ENCODE assay signal across 8 mouse cellular contexts in genomic region chr14:31365350-31365749, GRCm38 (mm10). TPM values are rescaled to one million over a fixed set of nuclear protein-coding genes. Genes with fewer than 3 reads are reported as not detected.
DNase-seq lines count a peak whose midpoint lies in the region; ATAC-seq and TF ChIP-seq lines count a peak whose summit lies in the region.

No protein-coding gene starts in this region.

- H3K36me3 ChIP-seq in ES-Bruce4 (ENCODE audit: control insufficient read depth, insufficient read depth, low read length, poor library complexity, severe bottlenecking), result no peaks in the 10 kb centered on the region; the same call in none of the 2 replicates

- H3K27ac ChIP-seq in ES-Bruce4 (ENCODE audit: insufficient read depth, low read length), result no peak overlapping the region

- H3K9ac ChIP-seq in ES-Bruce4 (ENCODE audit: low read depth, poor library complexity, severe bottlenecking), result no peak overlapping the region

- TF ChIP-seq POLR2A in ES-Bruce4 (IDR thresholded peaks at IDR 0.05; ENCODE audit: insufficient read depth, low read length), result no peak

- ATAC-seq in neutrophil, adult 5-6 weeks (ENCODE audit: extremely low read depth, insufficient number of reproducible peaks, low FRiP score, poor library complexity, severe bottlenecking), result peak; percentile 56; the same call in 1 of the 2 replicates

- peak; percentile 30 for TF ChIP-seq CTCF in ES-Bruce4 (IDR thresholded peaks at IDR 0.05; ENCODE audit: low read depth, low read length)

- no peak overlapping the region for H3K4me3 ChIP-seq in ES-Bruce4 (ENCODE audit: low read depth, low read length)

- no peak for TF ChIP-seq EP300 in ES-Bruce4 (IDR thresholded peaks at IDR 0.05; ENCODE audit: insufficient read depth, low read depth, low read length)

- peak; percentile 82 for DNase-seq in layer of hippocampus, adult 11-12 months (ENCODE audit: low spot score)
- no peak for DNase-seq in layer of hippocampus, adult 9-10 months (ENCODE audit: low spot score)
- DNase-seq in adrenal gland, postnatal 10 days, result peak; percentile 87
- peak; percentile 65 for DNase-seq in embryo, embryonic 11 days
- DNase-seq in layer of hippocampus, postnatal 10 days (ENCODE audit: low spot score in 2 of 2), result peak; percentile 78 to 84
- no peak for DNase-seq in yolk sac, embryonic 10.5 days (ENCODE audit: low spot score)

- no peaks in the 10 kb centered on the region for H3K27me3 ChIP-seq in ES-Bruce4 (ENCODE audit: control insufficient read depth, insufficient read depth, low read length, poor library complexity, severe bottlenecking)

- no peaks in the 10 kb centered on the region for H3K4me1 ChIP-seq in ES-Bruce4 (ENCODE audit: control insufficient read depth, insufficient read depth, low read length)

- H3K9me3 ChIP-seq in ES-Bruce4 (replicated peaks; ENCODE audit: control insufficient read depth, insufficient read depth, low read length, poor library complexity, severe bottlenecking), result no peaks in the 10 kb centered on the region

RNA-seq across cellular contexts. Expression of gene Capn7, which starts 28.9 kb away (rescaled TPM):
- 22.8 and 23.2 TPM in 2 replicates for polyA plus RNA-seq in ES-Bruce4 (2011; ENCODE audit: insufficient read depth, insufficient read length, low read depth, missing spikeins)
- total RNA-seq in adrenal gland, postnatal 10 days (2021), result 10 to 100 TPM; 33.7 to 40.9 TPM
- total RNA-seq in layer of hippocampus, postnatal 10 days (2021), result 10 to 100 TPM; 39.9 to 41.5 TPM
- 80.2 and 86.2 TPM in 2 replicates for total RNA-seq in neutrophil, adult 5-6 weeks (2017)

RNA-seq across cellular contexts. Expression of gene Dnah1, which starts 41.7 kb away (rescaled TPM):
- 2.9 and 3.0 TPM in 2 replicates for polyA plus RNA-seq in ES-Bruce4 (2011; ENCODE audit: insufficient read depth, insufficient read length, low read depth, missing spikeins)
- 1 to 10 TPM in 1 of 2 experiments, under 1 TPM in 1; 0.99 to 1.2 TPM for total RNA-seq in adrenal gland, postnatal 10 days (2021)
- total RNA-seq in layer of hippocampus, postnatal 10 days (2021), result 1 to 10 TPM; 2.2 to 2.4 TPM
- 0.12 TPM in 2 replicates for total RNA-seq in neutrophil, adult 5-6 weeks (2017)

Comparison
In these comparisons a context has a peak if more than half of its experiments do, and no peak if none do; other contexts are left out.
1. DNase-seq: peak in layer of hippocampus, adult 11-12 months (single experiment), adrenal gland, postnatal 10 days (single experiment), embryo, embryonic 11 days (single experiment) and layer of hippocampus, postnatal 10 days (2 of 2); none in layer of hippocampus, adult 9-10 months (single experiment) and yolk sac, embryonic 10.5 days (single experiment).